Mouse (Mus musculus): Measurements from ENCODE around the gene Adcy10.

Adcy10 gene

GRCm38 (mm10) chr1:165603218-165603617, 118.2 kb downstream of the Adcy10 start:
- no peak for DNase-seq (ENCODE audit: low read depth, low spot score)

GRCm38 (mm10) chr1:165604203-165604602, 119.2 kb downstream of the Adcy10 start:
- DNase-seq (ENCODE audit: low read depth, low spot score), result no peak

- DNase-seq (ENCODE audit: low read depth, low spot score), result no peak
Observed at GRCm38 (mm10) chr1:165605108-165605507, 120.1 kb downstream of the Adcy10 start.

- DNase-seq (ENCODE audit: low read depth, low spot score), result no peak
Observed at GRCm38 (mm10) chr1:165605774-165606173, 120.8 kb downstream of the Adcy10 start.

- no peak for DNase-seq (ENCODE audit: low read depth, low spot score)
Observed at GRCm38 (mm10) chr1:165608904-165609303, 123.9 kb downstream of the Adcy10 start.

- peak; percentile 63 for DNase-seq (ENCODE audit: low read depth, low spot score)
Observed at GRCm38 (mm10) chr1:165609495-165610320, 124.7 kb downstream of the Adcy10 start.

- no peak for DNase-seq (ENCODE audit: low read depth, low spot score)
Observed at GRCm38 (mm10) chr1:165610321-165610999, 125.5 kb downstream of the Adcy10 start.

GRCm38 (mm10) chr1:165612714-165613113, 127.7 kb downstream of the Adcy10 start:
- no peak for DNase-seq (ENCODE audit: low read depth, low spot score)

GRCm38 (mm10) chr1:165613926-165614325, 128.9 kb downstream of the Adcy10 start:
- peak; percentile 82 for DNase-seq (ENCODE audit: low read depth, low spot score)

- no peak for DNase-seq (ENCODE audit: low read depth, low spot score)
Observed at GRCm38 (mm10) chr1:165614793-165615192, 129.8 kb downstream of the Adcy10 start.

- DNase-seq (ENCODE audit: low read depth, low spot score), result no peak
Observed at GRCm38 (mm10) chr1:165616652-165617051, 131.7 kb downstream of the Adcy10 start.

GRCm38 (mm10) chr1:165617166-165617891, 132.3 kb downstream of the Adcy10 start:
- DNase-seq (ENCODE audit: low read depth, low spot score), result peak; percentile 46

GRCm38 (mm10) chr1:165618201-165618624, 133.2 kb downstream of the Adcy10 start:
- peak; percentile 77 for DNase-seq (ENCODE audit: low read depth, low spot score)

GRCm38 (mm10) chr1:165625058-165625457, 140.1 kb downstream of the Adcy10 start:
- no peak for DNase-seq (ENCODE audit: low read depth, low spot score)

- DNase-seq (ENCODE audit: low read depth, low spot score), result no peak
Observed at GRCm38 (mm10) chr1:165625896-165626295, 140.9 kb downstream of the Adcy10 start.

Measured in ZHBTc4 (cell line).